Mouse (Mus musculus): Measurements from ENCODE around the gene Btbd11. TPM values are rescaled to one million over a fixed set of nuclear protein-coding genes. Genes with fewer than 3 reads are reported as not detected.

Btbd11 gene
- polyA plus RNA-seq, 1 experiment, result 4.9 TPM

DNA sequence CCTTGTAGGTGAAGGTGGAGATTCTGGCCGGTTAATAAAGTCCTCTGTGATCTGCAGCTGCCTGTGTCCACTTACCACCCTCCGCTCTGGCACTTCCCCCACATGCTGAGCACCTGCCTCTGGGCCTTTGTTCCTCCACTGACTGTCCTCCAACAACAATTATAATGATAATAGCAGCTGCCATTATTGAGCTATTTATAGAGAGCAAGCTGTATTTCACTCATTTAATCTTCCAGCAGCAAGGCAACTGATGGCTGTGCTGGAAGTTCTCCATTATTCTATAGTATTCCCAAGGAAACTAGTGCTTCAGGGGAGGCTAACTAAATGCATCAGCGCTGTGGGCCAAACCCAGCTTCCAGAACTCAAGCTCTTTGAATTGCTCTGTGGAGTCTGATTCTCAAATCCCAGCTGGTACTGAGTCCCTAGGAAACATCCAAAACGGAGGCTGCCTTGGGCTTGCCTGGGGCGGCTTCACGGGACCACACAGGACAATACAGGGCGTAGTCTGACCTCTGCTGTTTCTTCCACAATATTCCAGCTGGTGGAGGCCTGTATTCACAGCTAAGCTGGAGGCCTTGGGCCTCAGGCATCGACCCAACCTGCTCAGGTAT, 153.0 kb downstream of the Btbd11 start:
- no peaks in the 10 kb centered on the region for H3K27me3 ChIP-seq (ENCODE audit: control insufficient read depth, insufficient read depth, low read length, poor library complexity, severe bottlenecking)
- 0 out of 2 replicates have a peak, but pooled peaks cover 6% of the 10 kb centered on the region for H3K9me3 ChIP-seq (replicated peaks; ENCODE audit: control insufficient read depth, insufficient read depth, low read length, poor library complexity, severe bottlenecking)
- no peak overlapping the region for H3K9ac ChIP-seq (ENCODE audit: low read depth, poor library complexity, severe bottlenecking)
- peaks cover 18% of the 10 kb centered on the region for H3K4me1 ChIP-seq (ENCODE audit: control insufficient read depth, insufficient read depth, low read length)
- H3K4me3 ChIP-seq (ENCODE audit: low read depth, low read length), result no peak overlapping the region
- TF ChIP-seq CTCF (IDR thresholded peaks at IDR 0.05; ENCODE audit: low read depth, low read length), result no peak
- TF ChIP-seq EP300 (IDR thresholded peaks at IDR 0.05; ENCODE audit: insufficient read depth, low read depth, low read length), result peak; percentile 100
- no peaks in the 10 kb centered on the region for H3K36me3 ChIP-seq (ENCODE audit: control insufficient read depth, insufficient read depth, low read length, poor library complexity, severe bottlenecking)
- H3K27ac ChIP-seq (ENCODE audit: insufficient read depth, low read length), result peak overlapping the region; percentile 99

DNA sequence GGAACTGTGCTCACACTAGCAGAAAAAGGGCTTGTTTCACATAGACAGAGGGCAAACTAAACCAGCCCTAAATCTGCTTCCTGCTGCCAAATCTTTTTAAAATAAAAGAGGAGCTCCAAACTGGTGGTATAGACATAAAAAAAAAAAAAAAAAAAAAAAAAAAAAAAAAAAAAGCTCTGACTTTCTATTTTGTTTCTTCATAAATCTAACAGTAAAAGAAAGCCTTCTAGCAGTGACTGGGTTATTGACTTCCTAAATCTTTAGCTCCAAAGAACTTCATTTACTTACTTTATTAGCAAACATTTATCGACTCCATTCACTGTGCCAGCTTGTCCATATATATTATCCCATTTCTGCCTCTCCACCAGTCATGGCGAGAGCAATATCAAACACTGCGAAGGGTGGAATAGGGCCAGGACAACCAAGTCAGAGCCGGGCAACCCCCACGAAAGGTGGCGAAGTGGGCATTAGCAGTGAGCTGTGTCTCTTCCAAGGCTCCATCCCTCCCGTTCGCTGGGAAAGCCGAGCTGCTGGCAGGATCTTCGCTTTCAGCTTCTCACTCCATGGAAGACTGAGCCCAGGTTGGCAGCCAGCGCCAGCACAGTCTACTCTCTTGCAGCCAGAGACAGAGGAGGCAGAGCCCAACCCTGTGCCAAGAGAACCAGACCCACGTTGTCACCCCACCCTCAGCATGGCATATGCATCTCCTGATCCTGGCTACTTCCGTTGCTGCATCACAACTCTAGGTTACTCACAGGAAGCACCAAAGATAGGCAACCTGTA, 153.9 kb downstream of the Btbd11 start:
- peak overlapping the region; percentile 99 for H3K27ac ChIP-seq (ENCODE audit: insufficient read depth, low read length)
- H3K9me3 ChIP-seq (replicated peaks; ENCODE audit: control insufficient read depth, insufficient read depth, low read length, poor library complexity, severe bottlenecking), result 0 out of 2 replicates have a peak, but pooled peaks cover 2% of the 10 kb centered on the region
- H3K4me3 ChIP-seq (ENCODE audit: low read depth, low read length), result no peak overlapping the region
- peaks cover 20% of the 10 kb centered on the region for H3K4me1 ChIP-seq (ENCODE audit: control insufficient read depth, insufficient read depth, low read length)
- H3K36me3 ChIP-seq (ENCODE audit: control insufficient read depth, insufficient read depth, low read length, poor library complexity, severe bottlenecking), result no peaks in the 10 kb centered on the region
- no peaks in the 10 kb centered on the region for H3K27me3 ChIP-seq (ENCODE audit: control insufficient read depth, insufficient read depth, low read length, poor library complexity, severe bottlenecking)
- TF ChIP-seq EP300 (IDR thresholded peaks at IDR 0.05; ENCODE audit: insufficient read depth, low read depth, low read length) (no peak), POLR2A (IDR thresholded peaks at IDR 0.05; ENCODE audit: insufficient read depth, low read length) (no peak), CTCF (IDR thresholded peaks at IDR 0.05; ENCODE audit: low read depth, low read length) (no peak)
- H3K9ac ChIP-seq (ENCODE audit: low read depth, poor library complexity, severe bottlenecking), result 0 out of 2 replicates have a peak overlapping the region, but pooled peaks have one; percentile 34

DNA sequence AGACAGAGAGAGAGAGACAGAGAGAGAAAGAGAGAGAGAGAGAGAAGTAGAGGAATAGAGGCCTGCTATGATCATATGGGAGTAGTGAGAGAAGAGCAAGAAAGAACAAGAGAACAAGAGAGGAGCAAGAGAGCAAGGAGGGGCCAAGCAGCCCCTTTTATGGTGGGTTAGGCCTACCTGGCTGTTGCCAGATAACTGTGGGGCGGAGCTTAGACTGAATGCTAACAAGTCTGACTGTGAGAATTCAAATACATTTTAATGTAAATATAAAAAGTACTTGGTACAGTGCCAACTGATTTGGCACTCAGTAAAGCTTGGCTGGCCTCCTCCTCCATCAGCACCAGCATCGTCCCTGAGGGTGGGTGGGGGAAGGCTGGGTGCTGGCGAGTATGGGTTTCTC, 154.9 kb downstream of the Btbd11 start:
- Histone ChIP-seq H3K9me3 (replicated peaks; ENCODE audit: control insufficient read depth, insufficient read depth, low read length, poor library complexity, severe bottlenecking) (no peaks in the 10 kb centered on the region), H3K4me1 (ENCODE audit: control insufficient read depth, insufficient read depth, low read length) (peaks cover 20% of the 10 kb centered on the region), H3K27me3 (ENCODE audit: control insufficient read depth, insufficient read depth, low read length, poor library complexity, severe bottlenecking) (no peaks in the 10 kb centered on the region), H3K36me3 (ENCODE audit: control insufficient read depth, insufficient read depth, low read length, poor library complexity, severe bottlenecking) (no peaks in the 10 kb centered on the region), H3K27ac (ENCODE audit: insufficient read depth, low read length) (peak overlapping the region; percentile 56), H3K4me3 (ENCODE audit: low read depth, low read length) (no peak overlapping the region), H3K9ac (ENCODE audit: low read depth, poor library complexity, severe bottlenecking) (no peak overlapping the region)
- TF ChIP-seq EP300 (IDR thresholded peaks at IDR 0.05; ENCODE audit: insufficient read depth, low read depth, low read length) (no peak), POLR2A (IDR thresholded peaks at IDR 0.05; ENCODE audit: insufficient read depth, low read length) (no peak), CTCF (IDR thresholded peaks at IDR 0.05; ENCODE audit: low read depth, low read length) (no peak)

DNA sequence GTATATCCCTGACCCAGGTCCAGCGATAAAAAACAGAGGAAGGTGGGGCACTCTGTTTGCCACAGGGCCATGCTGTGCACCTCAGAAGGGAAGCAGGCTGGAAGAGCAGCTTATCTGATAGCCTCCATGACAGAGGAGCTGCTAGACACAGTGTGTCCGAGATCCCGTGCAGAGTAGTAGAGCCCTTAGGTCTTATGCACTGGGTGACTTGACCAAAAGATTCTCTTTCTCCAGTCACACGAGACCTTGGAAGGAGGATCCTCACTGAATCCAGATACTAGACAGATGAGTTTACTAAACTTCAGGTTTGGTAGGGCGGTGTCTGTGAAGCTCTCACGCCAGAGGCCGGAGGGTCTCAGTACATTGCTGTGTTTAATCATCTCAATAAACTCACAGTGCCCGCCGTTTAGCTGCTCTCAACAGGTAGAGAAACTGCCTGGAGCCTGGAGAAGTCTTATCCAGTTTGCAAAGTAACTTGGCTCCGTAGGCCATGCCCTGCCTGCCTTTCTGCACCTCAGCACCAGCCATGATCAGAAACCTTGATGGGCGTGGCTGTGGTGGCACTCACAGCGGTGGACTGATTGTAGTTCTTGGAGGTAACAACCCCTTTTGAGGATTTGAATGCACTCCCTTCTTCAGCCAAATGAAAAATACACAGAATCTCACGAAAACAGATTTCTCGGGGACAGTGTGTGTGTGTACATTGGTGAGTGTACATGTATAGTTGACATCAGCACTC, 155.4 kb downstream of the Btbd11 start:
- Histone ChIP-seq H3K4me1 (ENCODE audit: control insufficient read depth, insufficient read depth, low read length) (peaks cover 20% of the 10 kb centered on the region), H3K36me3 (ENCODE audit: control insufficient read depth, insufficient read depth, low read length, poor library complexity, severe bottlenecking) (no peaks in the 10 kb centered on the region), H3K4me3 (ENCODE audit: low read depth, low read length) (no peak overlapping the region), H3K9ac (ENCODE audit: low read depth, poor library complexity, severe bottlenecking) (no peak overlapping the region), H3K27me3 (ENCODE audit: control insufficient read depth, insufficient read depth, low read length, poor library complexity, severe bottlenecking) (no peaks in the 10 kb centered on the region), H3K27ac (ENCODE audit: insufficient read depth, low read length) (peak overlapping the region; percentile 56), H3K9me3 (replicated peaks; ENCODE audit: control insufficient read depth, insufficient read depth, low read length, poor library complexity, severe bottlenecking) (no peaks in the 10 kb centered on the region)
- no peak for TF ChIP-seq CTCF (IDR thresholded peaks at IDR 0.05; ENCODE audit: low read depth, low read length)
- no peak for TF ChIP-seq EP300 (IDR thresholded peaks at IDR 0.05; ENCODE audit: insufficient read depth, low read depth, low read length)
- TF ChIP-seq POLR2A (IDR thresholded peaks at IDR 0.05; ENCODE audit: insufficient read depth, low read length), result no peak

DNA sequence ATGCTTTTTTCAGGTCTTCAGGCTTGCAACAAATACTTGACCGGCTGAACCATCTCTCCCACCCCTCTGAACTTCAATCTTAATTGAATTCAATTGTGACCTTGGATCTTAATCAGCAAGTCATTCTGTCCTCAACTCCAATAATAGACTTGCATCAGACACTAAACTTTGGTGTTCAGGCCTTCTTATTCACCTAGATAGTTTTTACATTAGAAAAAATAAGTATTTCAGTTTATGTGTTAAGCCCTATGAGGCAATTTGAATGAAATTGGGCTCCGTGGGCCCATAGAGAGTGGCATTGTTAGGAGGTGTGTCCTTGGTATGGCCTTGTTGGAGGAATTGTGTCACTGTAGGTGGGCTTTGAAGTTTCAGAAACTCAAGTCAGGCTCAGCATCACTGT, 156.7 kb downstream of the Btbd11 start:
- Histone ChIP-seq H3K9ac (ENCODE audit: low read depth, poor library complexity, severe bottlenecking) (no peak overlapping the region), H3K9me3 (replicated peaks; ENCODE audit: control insufficient read depth, insufficient read depth, low read length, poor library complexity, severe bottlenecking) (no peaks in the 10 kb centered on the region), H3K4me1 (ENCODE audit: control insufficient read depth, insufficient read depth, low read length) (peaks cover 16% of the 10 kb centered on the region), H3K27ac (ENCODE audit: insufficient read depth, low read length) (0 out of 2 replicates have a peak overlapping the region, but pooled peaks have one; percentile 33), H3K4me3 (ENCODE audit: low read depth, low read length) (no peak overlapping the region), H3K36me3 (ENCODE audit: control insufficient read depth, insufficient read depth, low read length, poor library complexity, severe bottlenecking) (no peaks in the 10 kb centered on the region), H3K27me3 (ENCODE audit: control insufficient read depth, insufficient read depth, low read length, poor library complexity, severe bottlenecking) (no peaks in the 10 kb centered on the region)
- TF ChIP-seq POLR2A (IDR thresholded peaks at IDR 0.05; ENCODE audit: insufficient read depth, low read length), result no peak
